Mouse (Mus musculus): ENCODE results near the gene Pfn3. TPM values are rescaled to one million over a fixed set of nuclear protein-coding genes. Genes with fewer than 3 reads are reported as not detected.
A peak's percentile ranks its signal among the peaks of the same experiment; 100 is the strongest.

Pfn3 gene
- not detected in 2 replicates for polyA plus RNA-seq (2012; rRNA removed)

- H3K4me3 ChIP-seq (ENCODE audit: control insufficient read depth, insufficient read depth, low read length), result no peak within 1 kb of the TSS
- peaks cover under 1% of the 10 kb centered on the region; the same call in 1 of the 2 replicates for H3K27me3 ChIP-seq (ENCODE audit: control insufficient read depth, insufficient read depth, low read length)
- H3K27ac ChIP-seq (ENCODE audit: control insufficient read depth, insufficient read depth, low read length), result no peak within 1 kb of the TSS
- TF ChIP-seq CTCF (IDR thresholded peaks at IDR 0.05; ENCODE audit: borderline replicate concordance, control insufficient read depth, extremely low read depth, insufficient read depth, low read length, poor library complexity) (no peak), POLR2A (IDR thresholded peaks at IDR 0.05; ENCODE audit: control insufficient read depth, extremely low read depth, insufficient read depth, low read length, poor library complexity) (no peak)
- peaks cover 14% of the 10 kb centered on the region for H3K4me1 ChIP-seq (replicated peaks; ENCODE audit: control insufficient read depth, insufficient read depth, low read length)
- 76% methylated on average over 41 of the region's 41 CpGs for WGBS
- DNase-seq, result no peak
- no peaks in the 10 kb centered on the region for H3K36me3 ChIP-seq (ENCODE audit: control insufficient read depth, insufficient read depth, low read length)
These were observed at the start of gene Pfn3 for GRCm38 (mm10) chr13:55414743-55415380. Gene Pfn3, minus strand, starts transcription at chr13:55415232.

GRCm38 (mm10) chr13:55464027-55464884 lies 49.2 kb upstream of the Pfn3 start, which contains the start of gene Prr7:
Gene Prr7, plus strand, starts transcription at chr13:55464267.
- DNase-seq, result peak; percentile 70
- TF ChIP-seq POLR2A (IDR thresholded peaks at IDR 0.05; ENCODE audit: control insufficient read depth, extremely low read depth, insufficient read depth, low read length, poor library complexity), result no peak
- TF ChIP-seq CTCF (IDR thresholded peaks at IDR 0.05; ENCODE audit: borderline replicate concordance, control insufficient read depth, extremely low read depth, insufficient read depth, low read length, poor library complexity), result no peak
- peaks cover 20% of the 10 kb centered on the region for H3K36me3 ChIP-seq (ENCODE audit: control insufficient read depth, insufficient read depth, low read length)
- H3K4me3 ChIP-seq (ENCODE audit: control insufficient read depth, insufficient read depth, low read length), result peak within 1 kb of the TSS; percentile 47
- no peaks in the 10 kb centered on the region for H3K27me3 ChIP-seq (ENCODE audit: control insufficient read depth, insufficient read depth, low read length)
- peak within 1 kb of the TSS; percentile 38 for H3K27ac ChIP-seq (ENCODE audit: control insufficient read depth, insufficient read depth, low read length)
- WGBS, result 1% methylated on average over 78 of the region's 84 CpGs
- peaks cover 25% of the 10 kb centered on the region for H3K4me1 ChIP-seq (replicated peaks; ENCODE audit: control insufficient read depth, insufficient read depth, low read length)

GRCm38 (mm10) chr13:55463399-55464026 lies 48.5 kb upstream of the Pfn3 start:
- H3K4me3 ChIP-seq (ENCODE audit: control insufficient read depth, insufficient read depth, low read length), result peak overlapping the region; percentile 47
- H3K27ac ChIP-seq (ENCODE audit: control insufficient read depth, insufficient read depth, low read length), result peak overlapping the region; percentile 38

GRCm38 (mm10) chr13:55462965-55463364 lies 47.9 kb upstream of the Pfn3 start:
- no peaks in the 10 kb centered on the region for H3K27me3 ChIP-seq (ENCODE audit: control insufficient read depth, insufficient read depth, low read length)
- H3K4me3 ChIP-seq (ENCODE audit: control insufficient read depth, insufficient read depth, low read length), result no peak overlapping the region
- DNase-seq, result no peak
- TF ChIP-seq CTCF (IDR thresholded peaks at IDR 0.05; ENCODE audit: borderline replicate concordance, control insufficient read depth, extremely low read depth, insufficient read depth, low read length, poor library complexity) (no peak), POLR2A (IDR thresholded peaks at IDR 0.05; ENCODE audit: control insufficient read depth, extremely low read depth, insufficient read depth, low read length, poor library complexity) (no peak)
- peaks cover 25% of the 10 kb centered on the region for H3K4me1 ChIP-seq (replicated peaks; ENCODE audit: control insufficient read depth, insufficient read depth, low read length)
- no peak overlapping the region for H3K27ac ChIP-seq (ENCODE audit: control insufficient read depth, insufficient read depth, low read length)
- WGBS, result 87% methylated on average over 2 of the region's 2 CpGs
- peaks cover 33% of the 10 kb centered on the region for H3K36me3 ChIP-seq (ENCODE audit: control insufficient read depth, insufficient read depth, low read length)

More at GRCm38 (mm10) chr13:55463399-55464026, 48.5 kb upstream of the Pfn3 start:
- 18% methylated on average over 14 of the region's 14 CpGs for WGBS
- H3K27me3 ChIP-seq (ENCODE audit: control insufficient read depth, insufficient read depth, low read length), result no peaks in the 10 kb centered on the region
- peaks cover 25% of the 10 kb centered on the region for H3K4me1 ChIP-seq (replicated peaks; ENCODE audit: control insufficient read depth, insufficient read depth, low read length)
- TF ChIP-seq POLR2A (IDR thresholded peaks at IDR 0.05; ENCODE audit: control insufficient read depth, extremely low read depth, insufficient read depth, low read length, poor library complexity), result no peak
- peaks cover 27% of the 10 kb centered on the region for H3K36me3 ChIP-seq (ENCODE audit: control insufficient read depth, insufficient read depth, low read length)
- DNase-seq, result peak; percentile 54

GRCm38 (mm10) chr13:55451785-55452549 lies 36.9 kb upstream of the Pfn3 start:
- Histone ChIP-seq H3K4me3 (ENCODE audit: control insufficient read depth, insufficient read depth, low read length) (no peak overlapping the region), H3K36me3 (ENCODE audit: control insufficient read depth, insufficient read depth, low read length) (peaks cover 71% of the 10 kb centered on the region), H3K4me1 (replicated peaks; ENCODE audit: control insufficient read depth, insufficient read depth, low read length) (peaks cover 35% of the 10 kb centered on the region), H3K27ac (ENCODE audit: control insufficient read depth, insufficient read depth, low read length) (no peak overlapping the region), H3K27me3 (ENCODE audit: control insufficient read depth, insufficient read depth, low read length) (no peaks in the 10 kb centered on the region)
- WGBS, result 99% methylated on average over 16 of the region's 16 CpGs
- no peak for DNase-seq
- no peak for TF ChIP-seq POLR2A (IDR thresholded peaks at IDR 0.05; ENCODE audit: control insufficient read depth, extremely low read depth, insufficient read depth, low read length, poor library complexity)
- no peak for TF ChIP-seq CTCF (IDR thresholded peaks at IDR 0.05; ENCODE audit: borderline replicate concordance, control insufficient read depth, extremely low read depth, insufficient read depth, low read length, poor library complexity)

GRCm38 (mm10) chr13:55451296-55451695 lies 36.3 kb upstream of the Pfn3 start:
- TF ChIP-seq CTCF (IDR thresholded peaks at IDR 0.05; ENCODE audit: borderline replicate concordance, control insufficient read depth, extremely low read depth, insufficient read depth, low read length, poor library complexity), result no peak
- TF ChIP-seq POLR2A (IDR thresholded peaks at IDR 0.05; ENCODE audit: control insufficient read depth, extremely low read depth, insufficient read depth, low read length, poor library complexity), result no peak
- H3K4me3 ChIP-seq (ENCODE audit: control insufficient read depth, insufficient read depth, low read length), result no peak overlapping the region
- DNase-seq, result no peak
- peaks cover 65% of the 10 kb centered on the region for H3K36me3 ChIP-seq (ENCODE audit: control insufficient read depth, insufficient read depth, low read length)
- no peaks in the 10 kb centered on the region for H3K27me3 ChIP-seq (ENCODE audit: control insufficient read depth, insufficient read depth, low read length)
- peaks cover 42% of the 10 kb centered on the region for H3K4me1 ChIP-seq (replicated peaks; ENCODE audit: control insufficient read depth, insufficient read depth, low read length)
- WGBS, result 96% methylated on average over 10 of the region's 10 CpGs
- no peak overlapping the region for H3K27ac ChIP-seq (ENCODE audit: control insufficient read depth, insufficient read depth, low read length)

Measured in thymus, adult 2 months (tissue).